Mouse (Mus musculus): Measurements from ENCODE around the gene Ift172.

Ift172 gene

GRCm38 (mm10) chr5:31290521-31291360, at the start of gene Ift172:
TSS of gene Ift172 (minus strand) at chr5:31291116.
- DNase-seq = peak; percentile 97 to 98

- DNase-seq = peak; percentile 77 to 79
Observed at GRCm38 (mm10) chr5:31328255-31328654, 37.3 kb upstream of the Ift172 start.

- peak; percentile 3 to 14 for DNase-seq
Observed at GRCm38 (mm10) chr5:31326850-31327249, 35.9 kb upstream of the Ift172 start.

- DNase-seq = no peak
Observed at GRCm38 (mm10) chr5:31324085-31324484, 33.2 kb upstream of the Ift172 start.

- DNase-seq = no peak
Observed at GRCm38 (mm10) chr5:31322776-31323175, 31.9 kb upstream of the Ift172 start.

GRCm38 (mm10) chr5:31312806-31313205, 21.9 kb upstream of the Ift172 start:
- no peak for DNase-seq

- DNase-seq = no peak
Observed at GRCm38 (mm10) chr5:31303093-31303492, 12.2 kb upstream of the Ift172 start.

- no peak for DNase-seq
Observed at GRCm38 (mm10) chr5:31301866-31302265, 10.9 kb upstream of the Ift172 start.

GRCm38 (mm10) chr5:31298486-31298885, 7.6 kb upstream of the Ift172 start:
- no peak for DNase-seq

- DNase-seq = no peak
Observed at GRCm38 (mm10) chr5:31297981-31298380, 7.1 kb upstream of the Ift172 start.

- no peak for DNase-seq
Observed at GRCm38 (mm10) chr5:31297047-31297757, 6.3 kb upstream of the Ift172 start, which contains the start of gene Gckr. TSS of gene Gckr (plus strand) at chr5:31297443.

- peak; percentile 79 to 81 for DNase-seq
Observed at GRCm38 (mm10) chr5:31295606-31296141, 4.8 kb upstream of the Ift172 start, which contains the start of gene Fndc4. TSS of gene Fndc4 (minus strand) at chr5:31296080.

- DNase-seq = peak; percentile 28 to 29
Observed at GRCm38 (mm10) chr5:31294964-31295605, 4.2 kb upstream of the Ift172 start.

- no peak for DNase-seq
Observed at GRCm38 (mm10) chr5:31291361-31291688, 409 bp upstream of the Ift172 start.

- no peak for DNase-seq
Observed at GRCm38 (mm10) chr5:31289626-31290230, 1.2 kb downstream of the Ift172 start.

GRCm38 (mm10) chr5:31288655-31289054, 2.3 kb downstream of the Ift172 start:
- DNase-seq = no peak

- no peak for DNase-seq
Observed at GRCm38 (mm10) chr5:31288225-31288624, 2.7 kb downstream of the Ift172 start.

GRCm38 (mm10) chr5:31279245-31279988, 11.5 kb downstream of the Ift172 start:
- DNase-seq = no peak

- no peak for DNase-seq
Observed at GRCm38 (mm10) chr5:31273018-31273417, 17.9 kb downstream of the Ift172 start.

GRCm38 (mm10) chr5:31267686-31268085, 23.2 kb downstream of the Ift172 start:
- no peak for DNase-seq

GRCm38 (mm10) chr5:31266101-31266500, 24.8 kb downstream of the Ift172 start:
- peak; percentile 50 to 58 for DNase-seq

- DNase-seq = no peak
Observed at GRCm38 (mm10) chr5:31257616-31258015, 33.3 kb downstream of the Ift172 start.

All from cerebellum, postnatal 14 days (tissue).